7 mouse cellular contexts compared by ENCODE assay signal in the genomic region with DNA sequence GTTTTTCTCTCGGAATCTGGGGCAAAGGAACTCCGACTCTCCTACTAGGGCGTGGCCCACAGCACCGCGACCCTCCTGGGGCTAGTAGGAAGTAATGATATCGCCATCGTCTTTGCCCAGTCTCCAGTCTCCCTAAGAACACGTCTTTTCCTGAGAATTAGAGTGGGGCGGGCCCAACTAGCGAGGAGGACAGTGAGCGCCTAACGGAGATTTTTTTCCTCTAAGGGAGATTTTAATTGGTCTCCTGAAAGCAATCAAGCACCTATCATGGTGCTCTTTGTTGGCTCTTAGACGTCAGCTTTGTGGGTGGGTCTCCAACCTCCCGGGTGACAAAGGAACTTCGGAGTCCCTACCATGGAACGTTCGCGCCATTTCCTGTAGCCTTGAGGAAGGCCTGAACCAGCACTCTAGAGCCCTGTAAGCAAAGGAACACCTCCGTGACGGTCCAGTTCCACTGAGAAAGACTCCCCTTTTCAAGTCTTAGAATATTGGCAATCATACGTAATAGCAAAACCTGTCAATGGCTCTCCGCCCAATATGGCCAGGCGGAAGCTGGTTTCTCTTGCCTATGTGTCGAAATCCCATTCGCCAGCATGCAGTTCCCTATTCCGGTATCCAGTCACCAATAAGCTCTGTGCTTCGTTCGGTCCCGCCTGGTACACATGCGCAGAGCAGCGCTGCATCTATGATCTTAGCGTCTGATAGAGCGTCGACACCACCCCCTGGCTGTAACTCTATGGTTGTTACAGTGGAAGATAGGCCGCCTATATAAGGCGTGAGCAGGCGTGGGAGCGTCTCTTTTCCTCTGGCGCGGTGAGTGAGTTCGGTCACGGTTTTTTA. TPM values are rescaled to one million over a fixed set of nuclear protein-coding genes. Genes with fewer than 3 reads are reported as not detected.
DNase-seq lines count a peak whose midpoint lies in the region; ATAC-seq lines count a peak whose summit lies in the region.

TSS of gene Rpl10 (plus strand) at position 751 of the 840 bp plus-strand sequence.

- ATAC-seq in intestine, embryonic 16.5 days, result peak; percentile 95
- peak; percentile 95 for ATAC-seq in midbrain, embryonic 11.5 days (ENCODE audit: low FRiP score)

- peak within 1 kb of the TSS; percentile 93 for H3K27ac ChIP-seq in intestine, embryonic 16.5 days (ENCODE audit: low read length)
- H3K27ac ChIP-seq in midbrain, embryonic 11.5 days (ENCODE audit: low read depth, low read length), result peak within 1 kb of the TSS; percentile 92

- H3K4me2 ChIP-seq in intestine, embryonic 16.5 days (ENCODE audit: low read depth, low read length), result peak within 1 kb of the TSS; percentile 55
- H3K4me2 ChIP-seq in midbrain, embryonic 11.5 days, result peak within 1 kb of the TSS; percentile 51

- H3K27me3 ChIP-seq in intestine, embryonic 16.5 days (replicated peaks; ENCODE audit: control insufficient read depth, insufficient read depth, low read length), result no peaks in the 10 kb centered on the region
- H3K27me3 ChIP-seq in midbrain, embryonic 11.5 days (ENCODE audit: control insufficient read depth, insufficient read depth, low read length), result no peaks in the 10 kb centered on the region

- no peaks in the 10 kb centered on the region for H3K36me3 ChIP-seq in intestine, embryonic 16.5 days (ENCODE audit: control insufficient read depth, insufficient read depth, low read length)
- peaks cover 2% of the 10 kb centered on the region; the same call in 1 of the 2 replicates for H3K36me3 ChIP-seq in midbrain, embryonic 11.5 days (ENCODE audit: control insufficient read depth, insufficient read depth, low read length)

- H3K9ac ChIP-seq in intestine, embryonic 16.5 days (ENCODE audit: low read depth, low read length), result peak within 1 kb of the TSS; percentile 76
- peak within 1 kb of the TSS; percentile 72 for H3K9ac ChIP-seq in midbrain, embryonic 11.5 days (ENCODE audit: low read length)

- intact Hi-C loops in left cerebral cortex, postnatal 36 days (cut with DNase I), result no loop called here

- H3K4me1 ChIP-seq in intestine, embryonic 16.5 days (ENCODE audit: control insufficient read depth, insufficient read depth, low read length), result no peaks in the 10 kb centered on the region
- peaks cover 2% of the 10 kb centered on the region; the same call in 1 of the 2 replicates for H3K4me1 ChIP-seq in midbrain, embryonic 11.5 days (ENCODE audit: control insufficient read depth, insufficient read depth, low read length)

- peak; percentile 92 for DNase-seq in adrenal gland, adult 8-10 months
- peak; percentile 88 for DNase-seq in embryo, embryonic 9.5 days (ENCODE audit: extremely low spot score)
- DNase-seq in gastrocnemius, postnatal 4 days (ENCODE audit: low spot score in 2 of 2), result peak; percentile 70 to 83
- peak; percentile 86 to 87 for DNase-seq in left cerebral cortex, postnatal 36 days (ENCODE audit: low spot score in 2 of 2)
- peak; percentile 98 for DNase-seq in midbrain, embryonic 11.5 days (ENCODE audit: low spot score, missing footprints)
- peak; percentile 99 for DNase-seq in skeletal muscle tissue, adult 2 months (ENCODE audit: low read depth, low spot score)

- WGBS in intestine, embryonic 16.5 days, result 17% methylated on average over 42 of the region's 42 CpGs
- 18% methylated on average over 42 of the region's 42 CpGs for WGBS in midbrain, embryonic 11.5 days

- peak within 1 kb of the TSS; percentile 62 for H3K4me3 ChIP-seq in intestine, embryonic 16.5 days (ENCODE audit: low read length)
- H3K4me3 ChIP-seq in midbrain, embryonic 11.5 days (ENCODE audit: low read depth, low read length), result peak within 1 kb of the TSS; percentile 42

- H3K9me3 ChIP-seq in intestine, embryonic 16.5 days (ENCODE audit: control insufficient read depth, low read length), result no peaks in the 10 kb centered on the region
- H3K9me3 ChIP-seq in midbrain, embryonic 11.5 days (ENCODE audit: control insufficient read depth, low read length), result no peaks in the 10 kb centered on the region

RNA-seq across cellular contexts. Expression of gene Rpl10, which starts in this region (rescaled TPM):
- total RNA-seq in adrenal gland, adult 8-10 months (2022), result 100 to 1,000 TPM; 315 to 542 (median 416) TPM
- 100 to 1,000 TPM; 263 to 305 TPM for total RNA-seq in gastrocnemius, postnatal 4 days (2021)
- 822 and 863 TPM in 2 replicates for polyA plus RNA-seq in intestine, embryonic 16.5 days (2015; fragmentation: Nextera tagmentation; extraction: Ambion mirVana)
- total RNA-seq in left cerebral cortex, postnatal 36 days (2021), result 100 to 1,000 TPM; 182 to 197 TPM
- polyA plus RNA-seq in midbrain, embryonic 11.5 days (2014; fragmentation: Nextera tagmentation; extraction: Ambion mirVana), result 661 and 713 TPM in 2 replicates

Comparison
In these comparisons a context has a peak if more than half of its experiments do, and no peak if none do; other contexts are left out.
1. Peak in every context shown above with its lines: DNase-seq, ATAC-seq, H3K4me3 ChIP-seq and H3K27ac ChIP-seq.